Mouse (Mus musculus): ENCODE data around the gene Pqlc3.

DNA sequence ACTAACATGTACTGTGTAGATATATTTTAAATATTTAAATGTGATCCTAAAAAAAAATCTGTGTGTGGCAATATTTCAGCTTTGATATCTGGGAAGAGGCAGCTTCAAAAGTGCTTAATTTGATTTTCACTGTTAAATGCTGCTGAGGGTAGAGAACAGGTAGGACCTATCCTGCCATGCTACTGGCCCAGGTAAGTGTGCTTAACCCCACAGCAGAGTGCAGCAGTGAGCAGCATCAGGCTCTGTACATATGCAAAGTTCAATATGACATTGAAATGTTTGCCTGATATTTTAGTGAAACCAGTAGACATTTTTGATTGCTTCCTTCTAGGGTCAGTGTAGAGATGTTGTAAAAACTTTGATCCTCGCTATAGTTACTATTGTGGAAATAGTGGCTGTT, 14.4 kb downstream of the Pqlc3 start:
- TF ChIP-seq POLR2A (IDR thresholded peaks at IDR 0.05; ENCODE audit: borderline replicate concordance, extremely low read depth, low read depth, low read length) (no peak), CTCF (IDR thresholded peaks at IDR 0.05; ENCODE audit: insufficient read depth, low read length) (peak; percentile 17; the same call in 1 of the 2 replicates)

Measured in lung, adult 2 months (tissue).